Mouse (Mus musculus) liver, postnatal 0 days (tissue): ENCODE data around the gene Cyb5rl.

Experiments used
- CTCF ChIP-seq: sonication (generic); IDR thresholded peaks from 2 replicates; pipeline ENCODE4 v1.5.1; 2016; ENCODE audit warnings: antibody characterized with exemption, low read depth
- EP300 ChIP-seq: IDR thresholded peaks from 2 replicates; pipeline ENCODE4 v1.6.1; 2016; ENCODE audit warnings: antibody characterized with exemption, low read depth, mild to moderate bottlenecking

DNA sequence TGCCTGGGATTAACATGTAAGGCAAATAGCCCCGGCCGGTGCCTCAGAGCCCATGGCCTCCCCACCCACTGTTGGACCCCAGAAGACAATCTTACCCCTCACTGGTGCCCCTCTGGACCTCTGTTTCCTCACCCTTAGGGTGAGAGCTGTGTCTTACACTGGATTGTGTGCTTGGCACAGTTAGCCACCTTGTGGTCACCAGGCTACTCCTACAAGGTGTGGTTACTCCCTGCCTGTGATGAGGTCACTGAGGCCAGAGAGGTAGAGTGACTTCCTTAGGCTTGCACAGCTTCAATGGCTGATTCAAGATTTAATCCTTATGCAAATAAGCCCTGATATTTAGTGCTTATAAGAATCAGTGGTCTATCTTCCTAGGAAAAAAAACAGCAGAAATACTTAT lies 29.8 kb upstream of the Cyb5rl start:
- TF ChIP-seq CTCF, result 0 out of 2 replicates have a peak, but pooled peaks have one; percentile 16
- TF ChIP-seq EP300, result no peak
